Mouse (Mus musculus) thymus, adult 2 months (tissue): ENCODE results near the gene Ccdc162.

Experiments used
- CTCF ChIP-seq: fragments of 200-500 bp; IDR thresholded peaks from 2 replicates; pipeline ENCODE4 v1.5.1; 2012; ENCODE audit warnings: mild to moderate bottlenecking, control low read depth, low read length, moderate library complexity, borderline replicate concordance; ENCODE audit not compliant: control insufficient read depth, poor library complexity, insufficient read depth; ENCODE audit errors: extremely low read depth
- POLR2A ChIP-seq: fragments of 200-500 bp; IDR thresholded peaks from 2 replicates; pipeline ENCODE4 v1.6.1; 2012; ENCODE audit warnings: mild to moderate bottlenecking, low read length, control low read depth, moderate library complexity; ENCODE audit not compliant: control insufficient read depth, poor library complexity, insufficient read depth; ENCODE audit errors: extremely low read depth

GRCm38 (mm10) chr10:41619988-41620387, 96.4 kb downstream of the Ccdc162 start:
- no peak for TF ChIP-seq POLR2A
- no peak for TF ChIP-seq CTCF
